Mouse (Mus musculus): ENCODE results near the gene Islr. TPM values are rescaled to one million over a fixed set of nuclear protein-coding genes. Genes with fewer than 3 reads are reported as not detected.

The Islr gene
- total RNA-seq, 4 experiments from 2014 or later = 23.6 to 40.9 (median 28.1) TPM

GRCm38 (mm10) chr9:58111431-58111830 is 92.7 kb downstream of the Islr start:
- no peak for DNase-seq

- DNase-seq = no peak
Observed at GRCm38 (mm10) chr9:58110787-58111186, 93.3 kb downstream of the Islr start.

GRCm38 (mm10) chr9:58107494-58107893 is 96.6 kb downstream of the Islr start:
- no peak for DNase-seq

Small RNAs within 50 kb of the gene (microRNA-seq; reads per million reads assigned to microRNA genes)
- gene Mir6385 = 0 reads per million in 2 experiments

Other genes with a start within 250 kb of the Islr start
- gene Cyp11a1, start 197.9 kb downstream of the Islr start, total RNA-seq (2022) = 1,000 to 10,000 TPM; 7,138 to 8,839 (median 8,155) TPM
- 1 to 10 TPM; 1.0 to 2.6 (median 2.2) TPM for gene Stra6, start 140.5 kb downstream of the Islr start, total RNA-seq (2022)
- 1 to 10 TPM in 2 of 4 experiments, under 1 TPM in 1, not detected in 1; 0.49 to 2.4 (median 1.2) TPM for gene Ccdc33, start 85.5 kb downstream of the Islr start, total RNA-seq (2022)
- 1 to 10 TPM; 1.2 to 1.9 (median 1.7) TPM for gene Islr2, start within 50 bp of the Islr start, total RNA-seq (2022)
- gene Pml, start 45.5 kb upstream of the Islr start, total RNA-seq (2022) = 10 to 100 TPM; 23.4 to 45.6 (median 31.8) TPM
- gene Stoml1, start 48.9 kb upstream of the Islr start, total RNA-seq (2022) = 10 to 100 TPM; 19.9 to 32.9 (median 28.3) TPM
- gene Loxl1, start 108.9 kb upstream of the Islr start, total RNA-seq (2022) = 10 to 100 TPM; 20.4 to 28.6 (median 23.0) TPM
- gene Tbc1d21, start 166.1 kb upstream of the Islr start, total RNA-seq (2022) = not detected